Mouse (Mus musculus) heart, embryonic 11.5 days (tissue): ENCODE results near the gene C1qtnf5. TPM values are rescaled to one million over a fixed set of nuclear protein-coding genes. Genes with fewer than 3 reads are reported as not detected.
A peak's percentile ranks its signal among the peaks of the same experiment; 100 is the strongest.

Source experiments
- ATAC-seq: fragments of 200-750 bp; cut with Nextera tagmentation; replicated peaks from 2 replicates; pipeline ENCODE4 v1.8.0; 2017; ENCODE audit warnings: moderate library complexity; ENCODE audit not compliant: insufficient number of reproducible peaks, low FRiP score, low TSS enrichment
- H3K27ac ChIP-seq: fragments of 300-500 bp; sonication (generic); 2 replicates; pipeline ENCODE4 v1.5.1; 2014; ENCODE audit warnings: mild to moderate bottlenecking, low read depth, low read length
- H3K27me3 ChIP-seq: fragments of 300-500 bp; sonication (generic); 2 replicates; pipeline ENCODE4 v1.6.1; 2014; ENCODE audit warnings: mild to moderate bottlenecking, low read length, mixed read lengths; ENCODE audit not compliant: control insufficient read depth, insufficient read depth
- H3K36me3 ChIP-seq: fragments of 300-500 bp; sonication (generic); 2 replicates; pipeline ENCODE4 v1.6.1; 2014; ENCODE audit warnings: mild to moderate bottlenecking, low read length, moderate library complexity, mixed read lengths; ENCODE audit not compliant: control insufficient read depth, insufficient read depth
- H3K4me1 ChIP-seq: fragments of 300-500 bp; sonication (generic); 2 replicates; pipeline ENCODE4 v1.6.1; 2014; ENCODE audit warnings: low read length; ENCODE audit not compliant: control insufficient read depth, insufficient read depth
- H3K4me2 ChIP-seq: fragments of 300-500 bp; sonication (generic); 2 replicates; pipeline ENCODE4 v1.6.1; 2014; ENCODE audit warnings: mild to moderate bottlenecking, moderate library complexity
- H3K4me3 ChIP-seq: fragments of 300-500 bp; sonication (generic); 2 replicates; pipeline ENCODE4 v1.5.1; 2014; ENCODE audit warnings: low read depth, low read length
- H3K9ac ChIP-seq: fragments of 300-500 bp; sonication (generic); 2 replicates; pipeline ENCODE4 v1.6.1; 2014; ENCODE audit warnings: mild to moderate bottlenecking, low read depth, low read length, moderate library complexity
- H3K9me3 ChIP-seq: fragments of 300-500 bp; sonication (generic); replicated peaks from 2 replicates; pipeline ENCODE4 v1.6.1; 2016; ENCODE audit warnings: low read length; ENCODE audit not compliant: control insufficient read depth
- WGBS: fragments of 180-500 bp; shearing (Covaris S2); extraction: QIAGEN DNeasy Blood & Tissue Kit; methylation state at CpG from one replicate; pipeline ENCODE4 v1.1.7; 2014; ENCODE audit not compliant: insufficient replicate concordance; 5-methylcytosine and 5-hydroxymethylcytosine counted together
- polyA plus RNA-seq: library from polyadenylated mRNA; unstranded; fragments of >200 nt; fragmentation: Nextera tagmentation; extraction: Ambion mirVana; gene quantifications from 2 replicates; pipeline ENCODE4 v1.2.1, GENCODE M21; 2014

The C1qtnf5 gene
- polyA plus RNA-seq: 0.43 and 1.2 TPM in 2 replicates

GRCm38 (mm10) chr9:44107110-44107509 is at the start of gene C1qtnf5:
C1qtnf5 (plus strand) TSS chr9:44107245.
- peak within 1 kb of the TSS; percentile 5; the same call in 1 of the 2 replicates for H3K4me3 ChIP-seq
- ATAC-seq: no peak
- peak within 1 kb of the TSS; percentile 49; the same call in 1 of the 2 replicates for H3K9ac ChIP-seq
- peaks cover 42% of the 10 kb centered on the region for H3K4me1 ChIP-seq
- 0 out of 2 replicates have a peak, but pooled peaks cover 4% of the 10 kb centered on the region for H3K36me3 ChIP-seq
- H3K27ac ChIP-seq: no peak within 1 kb of the TSS
- 38% methylated on average over 8 of the region's 8 CpGs for WGBS
- peak within 1 kb of the TSS; percentile 43 for H3K4me2 ChIP-seq
- no peaks in the 10 kb centered on the region for H3K27me3 ChIP-seq
- no peaks in the 10 kb centered on the region for H3K9me3 ChIP-seq

- Histone ChIP-seq H3K36me3 (no peaks in the 10 kb centered on the region), H3K4me2 (no peak overlapping the region), H3K4me1 (no peaks in the 10 kb centered on the region), H3K9ac (no peak overlapping the region), H3K9me3 (no peaks in the 10 kb centered on the region), H3K27ac (no peak overlapping the region), H3K27me3 (peaks cover 4% of the 10 kb centered on the region; the same call in 1 of the 2 replicates), H3K4me3 (no peak overlapping the region)
- 79% methylated on average over 6 of the region's 6 CpGs for WGBS
- ATAC-seq: no peak
Observed at GRCm38 (mm10) chr9:44058606-44059005, 48.4 kb upstream of the C1qtnf5 start.

- WGBS: 21% methylated on average over 1 of the region's 1 CpGs
- no peak for ATAC-seq
- Histone ChIP-seq H3K9me3 (no peaks in the 10 kb centered on the region), H3K36me3 (no peaks in the 10 kb centered on the region), H3K9ac (no peak overlapping the region), H3K4me1 (peaks cover 11% of the 10 kb centered on the region), H3K27ac (no peak overlapping the region), H3K4me2 (no peak overlapping the region), H3K4me3 (no peak overlapping the region), H3K27me3 (no peaks in the 10 kb centered on the region)
Observed at GRCm38 (mm10) chr9:44065177-44065576, 41.9 kb upstream of the C1qtnf5 start.

GRCm38 (mm10) chr9:44066785-44067225 is 40.2 kb upstream of the C1qtnf5 start, which contains the start of gene Usp2:
Usp2 (plus strand) TSS chr9:44067021.
- WGBS: under 1% methylated on average over 36 of the region's 38 CpGs
- peak within 1 kb of the TSS; percentile 81 for H3K9ac ChIP-seq

GRCm38 (mm10) chr9:44067241-44067959 is 39.6 kb upstream of the C1qtnf5 start:
- peak; percentile 20 for ATAC-seq
- Histone ChIP-seq H3K4me3 (peak overlapping the region; percentile 66), H3K4me2 (peak overlapping the region; percentile 97), H3K27me3 (no peaks in the 10 kb centered on the region), H3K9ac (peak overlapping the region; percentile 81), H3K9me3 (no peaks in the 10 kb centered on the region), H3K27ac (peak overlapping the region; percentile 46; the same call in 1 of the 2 replicates), H3K36me3 (no peaks in the 10 kb centered on the region), H3K4me1 (peaks cover 33% of the 10 kb centered on the region)
- 3% methylated on average over 15 of the region's 15 CpGs for WGBS

More at GRCm38 (mm10) chr9:44066785-44067225, 40.2 kb upstream of the C1qtnf5 start, which contains the start of gene Usp2:
- no peaks in the 10 kb centered on the region for H3K27me3 ChIP-seq
- H3K4me3 ChIP-seq: peak within 1 kb of the TSS; percentile 66
- peak within 1 kb of the TSS; percentile 97 for H3K4me2 ChIP-seq
- no peaks in the 10 kb centered on the region for H3K36me3 ChIP-seq
- H3K4me1 ChIP-seq: peaks cover 27% of the 10 kb centered on the region
- peak; percentile 92 for ATAC-seq
- H3K9me3 ChIP-seq: no peaks in the 10 kb centered on the region
- H3K27ac ChIP-seq: peak within 1 kb of the TSS; percentile 46; the same call in 1 of the 2 replicates

- H3K27ac ChIP-seq: no peak overlapping the region
- 60% methylated on average over 6 of the region's 6 CpGs for WGBS
- no peaks in the 10 kb centered on the region for H3K36me3 ChIP-seq
- H3K27me3 ChIP-seq: no peaks in the 10 kb centered on the region
- H3K9me3 ChIP-seq: no peaks in the 10 kb centered on the region
- ATAC-seq: no peak
- H3K4me1 ChIP-seq: peaks cover 38% of the 10 kb centered on the region
- H3K4me2 ChIP-seq: peak overlapping the region; percentile 97
- H3K4me3 ChIP-seq: no peak overlapping the region
- H3K9ac ChIP-seq: no peak overlapping the region
Observed at GRCm38 (mm10) chr9:44067960-44068330, 39.1 kb upstream of the C1qtnf5 start.

GRCm38 (mm10) chr9:44069252-44069651 is 37.8 kb upstream of the C1qtnf5 start:
- peak overlapping the region; percentile 59 for H3K4me2 ChIP-seq
- peak overlapping the region; percentile 88 for H3K27ac ChIP-seq
- peak overlapping the region; percentile 77 for H3K9ac ChIP-seq
- H3K36me3 ChIP-seq: no peaks in the 10 kb centered on the region
- 4% methylated on average over 7 of the region's 7 CpGs for WGBS
- H3K27me3 ChIP-seq: no peaks in the 10 kb centered on the region
- no peaks in the 10 kb centered on the region for H3K9me3 ChIP-seq
- peaks cover 45% of the 10 kb centered on the region for H3K4me1 ChIP-seq
- ATAC-seq: no peak
- H3K4me3 ChIP-seq: peak overlapping the region; percentile 44

- Histone ChIP-seq H3K27ac (peak overlapping the region; percentile 46; the same call in 1 of the 2 replicates), H3K4me3 (peak overlapping the region; percentile 44), H3K9ac (peak overlapping the region; percentile 77), H3K4me2 (peak overlapping the region; percentile 59), H3K27me3 (no peaks in the 10 kb centered on the region), H3K36me3 (no peaks in the 10 kb centered on the region), H3K9me3 (no peaks in the 10 kb centered on the region), H3K4me1 (peaks cover 45% of the 10 kb centered on the region)
- no peak for ATAC-seq
- WGBS: 37% methylated on average over 14 of the region's 14 CpGs
Observed at GRCm38 (mm10) chr9:44070113-44070843, 36.8 kb upstream of the C1qtnf5 start.
